Mouse (Mus musculus): ENCODE data around the gene Ugt1a5. TPM values are rescaled to one million over a fixed set of nuclear protein-coding genes. Genes with fewer than 3 reads are reported as not detected.
"Not testable (repeated sequence)": the region's sequence is repeated elsewhere in the genome, so short reads cannot be mapped to it uniquely, and the experiment has no call there.

Ugt1a5 gene
- polyA plus RNA-seq, 1 experiment from 2014 or later, result not detected

DNA sequence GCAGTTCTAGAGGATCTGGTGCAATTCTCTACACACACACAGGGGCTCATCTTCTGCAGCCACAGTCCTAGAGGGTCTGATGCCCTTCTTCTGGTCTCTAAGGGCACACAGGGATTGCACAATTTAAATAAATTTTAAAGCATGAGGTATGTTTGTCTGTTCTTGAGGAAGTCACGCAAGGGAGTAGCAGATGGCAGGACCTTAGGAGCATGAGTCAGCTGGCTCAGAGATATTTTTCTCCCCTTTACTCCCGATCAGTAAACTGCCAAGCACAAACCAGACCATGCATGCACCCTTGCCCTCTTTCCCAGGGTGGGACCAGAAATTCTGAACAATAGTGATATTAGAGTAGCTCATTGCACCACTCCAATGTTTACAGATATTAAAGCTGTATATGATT lies 7.4 kb upstream of the Ugt1a5 start:
- Histone ChIP-seq H3K4me3 (ENCODE audit: low read depth, low read length) (no peak overlapping the region), H3K9me3 (ENCODE audit: control insufficient read depth, low read length) (no peaks in the 10 kb centered on the region), H3K4me2 (ENCODE audit: low read depth, severe bottlenecking) (no peak overlapping the region), H3K27me3 (ENCODE audit: control insufficient read depth, insufficient read depth, low read length) (no peaks in the 10 kb centered on the region), H3K36me3 (ENCODE audit: control insufficient read depth, insufficient read depth, low read length) (no peaks in the 10 kb centered on the region), H3K9ac (ENCODE audit: low read length) (no peak overlapping the region), H3K4me1 (ENCODE audit: control insufficient read depth, insufficient read depth, low read length) (no peaks in the 10 kb centered on the region), H3K27ac (replicated peaks; ENCODE audit: low read depth, low read length) (no peak overlapping the region)
- WGBS, result 77% methylated on average over 2 of the region's 2 CpGs
- ATAC-seq (ENCODE audit: insufficient number of reproducible peaks, low FRiP score, low TSS enrichment, low read depth) (no peak), DNase-seq (ENCODE audit: low spot score) (no peak)

DNA sequence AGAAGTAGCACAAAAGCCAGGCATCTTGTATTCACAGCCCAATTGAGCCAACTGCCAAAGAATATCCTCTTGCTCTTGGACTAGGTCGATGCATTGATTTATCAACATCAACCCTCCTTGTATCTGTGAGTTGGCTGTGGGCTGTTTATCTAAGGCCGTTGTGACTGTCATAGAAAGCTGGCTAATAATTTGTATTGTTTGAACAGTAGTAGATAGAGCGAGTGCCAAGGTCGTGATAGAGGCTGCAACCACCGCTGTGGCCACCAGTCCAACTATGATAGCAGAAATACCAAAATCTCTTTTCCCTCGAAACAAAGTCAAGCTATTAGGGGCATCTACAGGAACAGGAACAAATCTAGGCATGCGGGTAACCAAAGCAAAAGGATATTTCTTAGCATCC lies 6.4 kb downstream of the Ugt1a5 start:
- 91% methylated on average over 5 of the region's 7 CpGs for WGBS
- not testable (repeated sequence) for H3K4me1 ChIP-seq (ENCODE audit: control insufficient read depth, insufficient read depth, low read length); H3K9me3 ChIP-seq (ENCODE audit: control insufficient read depth, low read length); H3K4me3 ChIP-seq (ENCODE audit: low read depth, low read length); DNase-seq (ENCODE audit: low spot score); H3K4me2 ChIP-seq (ENCODE audit: low read depth, severe bottlenecking); H3K27ac ChIP-seq (replicated peaks; ENCODE audit: low read depth, low read length); H3K36me3 ChIP-seq (ENCODE audit: control insufficient read depth, insufficient read depth, low read length); H3K9ac ChIP-seq (ENCODE audit: low read length); ATAC-seq (ENCODE audit: insufficient number of reproducible peaks, low FRiP score, low TSS enrichment, low read depth); H3K27me3 ChIP-seq (ENCODE audit: control insufficient read depth, insufficient read depth, low read length)

DNA sequence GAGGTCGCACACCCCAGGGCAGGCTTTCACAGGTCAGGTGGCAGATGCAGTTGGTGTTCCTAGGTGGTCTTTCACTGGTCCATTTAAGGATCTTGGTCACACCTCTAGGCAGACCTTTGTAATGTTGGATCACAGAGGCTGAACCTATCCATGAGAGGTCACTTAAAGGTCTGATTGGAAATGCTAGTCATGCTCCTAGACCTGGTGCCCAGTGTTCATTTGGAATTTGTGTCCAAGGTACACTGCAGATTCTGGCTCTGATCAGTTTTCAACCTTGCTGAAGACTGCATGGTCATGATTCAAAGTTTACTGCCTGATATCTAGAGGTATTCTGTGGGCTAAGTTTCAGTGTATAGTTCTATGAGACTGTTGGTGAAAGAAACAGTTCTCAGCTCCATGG lies 13.8 kb downstream of the Ugt1a5 start:
- WGBS, result 88% methylated on average over 1 of the region's 1 CpGs
- ATAC-seq (ENCODE audit: insufficient number of reproducible peaks, low FRiP score, low TSS enrichment, low read depth) (no peak), DNase-seq (ENCODE audit: low spot score) (no peak)

DNA sequence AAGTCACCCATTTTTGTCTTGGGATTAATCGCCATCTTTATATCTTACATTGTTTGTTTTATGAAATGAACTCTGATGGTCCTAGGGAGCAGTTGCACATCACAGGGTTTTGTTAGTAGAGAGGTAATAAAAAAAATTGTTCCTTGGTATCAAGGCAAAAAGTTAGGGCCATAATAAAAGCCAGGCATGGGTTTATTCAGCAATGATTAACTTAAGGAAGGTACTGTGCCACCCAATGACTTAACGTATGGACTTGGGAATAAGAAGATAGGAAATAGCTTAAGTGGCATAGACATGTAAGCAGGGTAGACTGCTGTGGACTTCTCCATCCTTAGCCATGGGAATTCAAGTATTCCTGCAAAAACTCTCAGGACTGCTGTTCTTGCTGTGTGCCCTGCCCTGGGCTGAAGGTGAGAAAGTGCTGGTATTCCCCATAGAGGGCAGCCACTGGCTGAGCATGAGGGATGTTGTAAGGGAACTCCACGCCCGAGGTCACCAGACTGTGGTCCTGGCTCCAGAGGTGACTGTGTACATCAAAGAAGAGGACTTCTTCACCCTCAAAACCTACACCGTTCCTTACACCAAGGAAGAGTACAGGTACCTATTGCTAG lies 20.6 kb downstream of the Ugt1a5 start:
- H3K4me2 ChIP-seq (ENCODE audit: low read depth, severe bottlenecking), result no peak overlapping the region
- DNase-seq (ENCODE audit: low spot score) (no peak), ATAC-seq (ENCODE audit: insufficient number of reproducible peaks, low FRiP score, low TSS enrichment, low read depth) (no peak)
- H3K4me3 ChIP-seq (ENCODE audit: low read depth, low read length), result no peak overlapping the region
- no peaks in the 10 kb centered on the region for H3K36me3 ChIP-seq (ENCODE audit: control insufficient read depth, insufficient read depth, low read length)
- H3K9me3 ChIP-seq (ENCODE audit: control insufficient read depth, low read length), result no peaks in the 10 kb centered on the region
- no peak overlapping the region for H3K9ac ChIP-seq (ENCODE audit: low read length)
- WGBS, result 87% methylated on average over 5 of the region's 5 CpGs
- H3K27me3 ChIP-seq (ENCODE audit: control insufficient read depth, insufficient read depth, low read length), result no peaks in the 10 kb centered on the region
- H3K4me1 ChIP-seq (ENCODE audit: control insufficient read depth, insufficient read depth, low read length), result no peaks in the 10 kb centered on the region
- H3K27ac ChIP-seq (replicated peaks; ENCODE audit: low read depth, low read length), result no peak overlapping the region

More for the DNA sequence above, 13.8 kb downstream of the Ugt1a5 start:
- Histone ChIP-seq H3K4me3 (ENCODE audit: low read depth, low read length) (no peak overlapping the region), H3K9me3 (ENCODE audit: control insufficient read depth, low read length) (no peaks in the 10 kb centered on the region; the same call in 1 of the 2 replicates), H3K9ac (ENCODE audit: low read length) (no peak overlapping the region), H3K27ac (replicated peaks; ENCODE audit: low read depth, low read length) (no peak overlapping the region), H3K36me3 (ENCODE audit: control insufficient read depth, insufficient read depth, low read length) (no peaks in the 10 kb centered on the region), H3K4me2 (ENCODE audit: low read depth, severe bottlenecking) (no peak overlapping the region), H3K4me1 (ENCODE audit: control insufficient read depth, insufficient read depth, low read length) (no peaks in the 10 kb centered on the region), H3K27me3 (ENCODE audit: control insufficient read depth, insufficient read depth, low read length) (no peaks in the 10 kb centered on the region)

DNA sequence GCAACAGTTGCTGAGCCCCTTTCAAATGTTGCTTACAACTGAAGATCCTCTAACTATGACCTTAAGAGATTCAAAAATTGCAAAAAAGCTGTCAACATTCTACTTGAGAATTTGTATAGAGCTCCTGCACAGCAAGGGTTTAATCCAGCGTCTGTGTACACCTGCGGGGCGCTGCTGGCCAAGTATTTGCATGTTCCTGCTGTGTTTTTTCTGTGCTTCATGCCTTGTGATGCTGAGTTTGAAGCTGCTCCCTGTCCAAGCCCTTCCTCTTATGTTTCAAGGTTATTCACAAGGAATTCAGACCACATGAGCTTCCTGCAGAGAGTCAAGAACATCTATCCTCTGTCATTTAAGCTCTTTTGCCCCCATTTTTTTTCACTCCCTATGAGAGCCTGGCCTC lies 26.3 kb downstream of the Ugt1a5 start:
- no peak for ATAC-seq (ENCODE audit: insufficient number of reproducible peaks, low FRiP score, low TSS enrichment, low read depth)
- Histone ChIP-seq H3K4me2 (ENCODE audit: low read depth, severe bottlenecking) (no peak overlapping the region), H3K27ac (replicated peaks; ENCODE audit: low read depth, low read length) (no peak overlapping the region)

DNA sequence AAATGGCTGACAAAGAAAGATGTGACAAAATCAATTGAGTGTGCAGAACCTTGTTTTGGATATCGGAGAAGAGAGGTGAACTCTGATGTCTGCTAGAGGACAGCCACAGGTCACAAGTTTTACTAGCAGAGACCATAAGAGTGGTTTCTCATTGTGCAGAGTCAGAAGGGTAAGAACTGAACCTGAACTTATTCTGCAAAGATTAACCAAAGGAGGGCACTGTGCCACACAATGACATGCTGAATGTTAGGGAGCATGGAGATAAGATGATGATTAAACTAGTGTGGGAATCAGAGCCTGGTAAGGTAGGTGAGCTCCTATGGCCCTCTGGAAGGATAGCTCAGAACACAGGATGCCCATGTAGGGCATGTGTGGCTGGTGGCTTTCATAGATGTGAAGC lies 29.9 kb downstream of the Ugt1a5 start:
- H3K36me3 ChIP-seq (ENCODE audit: control insufficient read depth, insufficient read depth, low read length), result no peaks in the 10 kb centered on the region
- ATAC-seq (ENCODE audit: insufficient number of reproducible peaks, low FRiP score, low TSS enrichment, low read depth) (no peak), DNase-seq (ENCODE audit: low spot score) (no peak)
- 86% methylated on average over 1 of the region's 1 CpGs for WGBS
- H3K4me1 ChIP-seq (ENCODE audit: control insufficient read depth, insufficient read depth, low read length), result no peaks in the 10 kb centered on the region
- H3K27ac ChIP-seq (replicated peaks; ENCODE audit: low read depth, low read length), result no peak overlapping the region
- no peak overlapping the region for H3K4me3 ChIP-seq (ENCODE audit: low read depth, low read length)
- H3K9ac ChIP-seq (ENCODE audit: low read length), result no peak overlapping the region
- no peaks in the 10 kb centered on the region for H3K27me3 ChIP-seq (ENCODE audit: control insufficient read depth, insufficient read depth, low read length)
- no peaks in the 10 kb centered on the region for H3K9me3 ChIP-seq (ENCODE audit: control insufficient read depth, low read length)
- H3K4me2 ChIP-seq (ENCODE audit: low read depth, severe bottlenecking), result no peak overlapping the region

More for the DNA sequence above, 26.3 kb downstream of the Ugt1a5 start:
- Histone ChIP-seq H3K9me3 (ENCODE audit: control insufficient read depth, low read length) (no peaks in the 10 kb centered on the region), H3K27me3 (ENCODE audit: control insufficient read depth, insufficient read depth, low read length) (no peaks in the 10 kb centered on the region), H3K4me3 (ENCODE audit: low read depth, low read length) (no peak overlapping the region), H3K9ac (ENCODE audit: low read length) (no peak overlapping the region), H3K36me3 (ENCODE audit: control insufficient read depth, insufficient read depth, low read length) (no peaks in the 10 kb centered on the region), H3K4me1 (ENCODE audit: control insufficient read depth, insufficient read depth, low read length) (no peaks in the 10 kb centered on the region)
- WGBS, result 76% methylated on average over 3 of the region's 3 CpGs
- DNase-seq (ENCODE audit: low spot score), result no peak

DNA sequence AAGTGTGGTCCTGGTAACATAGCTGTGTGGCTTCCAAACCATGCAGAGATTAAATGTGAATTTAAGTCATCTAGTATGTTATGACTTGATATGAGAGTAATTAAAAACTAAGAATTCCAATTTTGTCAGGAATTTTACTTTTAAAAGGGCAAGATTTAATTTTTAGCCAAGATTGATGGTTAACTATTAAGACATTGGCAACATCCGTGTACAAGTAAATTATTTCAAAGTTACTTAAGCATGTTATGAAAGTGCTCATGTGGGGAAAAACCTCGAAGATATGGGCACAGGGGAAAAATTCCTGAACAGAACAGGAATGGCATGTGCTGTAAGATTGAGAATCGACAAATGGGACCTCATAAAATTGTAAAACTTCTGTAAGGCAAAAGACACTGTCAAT lies 31.6 kb downstream of the Ugt1a5 start:
- Histone ChIP-seq H3K27ac (replicated peaks; ENCODE audit: low read depth, low read length) (no peak overlapping the region), H3K4me3 (ENCODE audit: low read depth, low read length) (no peak overlapping the region), H3K27me3 (ENCODE audit: control insufficient read depth, insufficient read depth, low read length) (no peaks in the 10 kb centered on the region), H3K9ac (ENCODE audit: low read length) (no peak overlapping the region), H3K4me2 (ENCODE audit: low read depth, severe bottlenecking) (no peak overlapping the region), H3K9me3 (ENCODE audit: control insufficient read depth, low read length) (no peaks in the 10 kb centered on the region), H3K36me3 (ENCODE audit: control insufficient read depth, insufficient read depth, low read length) (no peaks in the 10 kb centered on the region), H3K4me1 (ENCODE audit: control insufficient read depth, insufficient read depth, low read length) (no peaks in the 10 kb centered on the region)
- WGBS, result 76% methylated on average over 3 of the region's 3 CpGs
- ATAC-seq (ENCODE audit: insufficient number of reproducible peaks, low FRiP score, low TSS enrichment, low read depth) (no peak), DNase-seq (ENCODE audit: low spot score) (no peak)

DNA sequence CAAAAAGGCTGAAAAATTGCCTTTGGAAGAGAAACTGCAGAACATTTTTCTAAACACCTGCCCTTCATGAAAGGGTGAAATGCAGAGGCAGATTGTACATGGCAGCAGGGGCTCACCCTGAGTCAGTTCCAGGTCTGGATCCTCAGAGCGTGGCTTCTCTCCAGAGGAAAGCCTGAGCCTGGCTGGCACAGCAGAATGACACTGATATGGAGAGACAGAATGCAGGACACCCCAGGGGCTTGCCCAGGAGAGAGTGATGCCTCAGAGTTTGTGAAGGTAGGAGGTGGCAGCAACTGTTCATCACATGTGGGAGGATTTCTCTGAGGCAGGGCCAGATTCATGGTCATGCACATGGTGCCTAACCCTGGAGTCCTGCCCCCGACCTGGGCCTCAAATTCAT lies 34.2 kb downstream of the Ugt1a5 start:
- WGBS, result 86% methylated on average over 2 of the region's 2 CpGs
- no peak for ATAC-seq (ENCODE audit: insufficient number of reproducible peaks, low FRiP score, low TSS enrichment, low read depth)
- no peaks in the 10 kb centered on the region for H3K4me1 ChIP-seq (ENCODE audit: control insufficient read depth, insufficient read depth, low read length)
- H3K4me3 ChIP-seq (ENCODE audit: low read depth, low read length), result no peak overlapping the region
- no peak overlapping the region for H3K4me2 ChIP-seq (ENCODE audit: low read depth, severe bottlenecking)
- no peak overlapping the region for H3K9ac ChIP-seq (ENCODE audit: low read length)
- H3K36me3 ChIP-seq (ENCODE audit: control insufficient read depth, insufficient read depth, low read length), result no peaks in the 10 kb centered on the region
- no peaks in the 10 kb centered on the region for H3K27me3 ChIP-seq (ENCODE audit: control insufficient read depth, insufficient read depth, low read length)
- no peak for DNase-seq (ENCODE audit: low spot score)
- no peak overlapping the region for H3K27ac ChIP-seq (replicated peaks; ENCODE audit: low read depth, low read length)
- no peaks in the 10 kb centered on the region for H3K9me3 ChIP-seq (ENCODE audit: control insufficient read depth, low read length)

DNA sequence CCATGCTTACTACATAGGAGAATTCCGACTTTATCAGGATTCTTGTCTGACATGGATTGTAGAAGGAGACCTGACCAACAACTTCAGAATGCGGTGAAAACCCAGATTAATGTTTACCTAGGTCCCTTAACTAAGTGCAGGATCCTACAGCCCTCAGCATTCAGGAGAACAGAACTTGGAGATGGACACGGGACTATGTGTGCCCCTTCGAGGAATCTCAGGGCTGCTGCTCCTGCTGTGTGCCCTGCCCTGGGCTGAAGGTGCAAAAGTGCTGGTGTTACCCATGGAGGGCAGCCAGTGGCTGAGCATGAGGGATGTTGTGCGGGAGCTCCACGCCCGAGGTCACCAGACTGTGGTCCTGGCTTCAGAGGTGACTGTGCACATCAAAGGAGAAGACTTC lies 34.6 kb downstream of the Ugt1a5 start, which contains the start of gene Ugt1a2:
TSS of gene Ugt1a2 (plus strand) at position 146 of the 400 bp plus-strand sequence.
- Histone ChIP-seq H3K36me3 (ENCODE audit: control insufficient read depth, insufficient read depth, low read length) (no peaks in the 10 kb centered on the region), H3K4me1 (ENCODE audit: control insufficient read depth, insufficient read depth, low read length) (no peaks in the 10 kb centered on the region), H3K9me3 (ENCODE audit: control insufficient read depth, low read length) (no peaks in the 10 kb centered on the region), H3K4me2 (ENCODE audit: low read depth, severe bottlenecking) (no peak within 1 kb of the TSS), H3K27ac (replicated peaks; ENCODE audit: low read depth, low read length) (no peak within 1 kb of the TSS), H3K27me3 (ENCODE audit: control insufficient read depth, insufficient read depth, low read length) (no peaks in the 10 kb centered on the region), H3K9ac (ENCODE audit: low read length) (no peak within 1 kb of the TSS), H3K4me3 (ENCODE audit: low read depth, low read length) (no peak within 1 kb of the TSS)
- ATAC-seq (ENCODE audit: insufficient number of reproducible peaks, low FRiP score, low TSS enrichment, low read depth), result no peak
- DNase-seq (ENCODE audit: low spot score), result no peak
- WGBS, result 83% methylated on average over 7 of the region's 7 CpGs

Measured in limb, embryonic 11.5 days (tissue).